Mouse (Mus musculus) CH12.LX (cell line): ENCODE results near the gene Rbm15b. TPM values are rescaled to one million over a fixed set of nuclear protein-coding genes. Genes with fewer than 3 reads are reported as not detected.

ENCODE experiments used
- DNase-seq: peaks from one replicate; pipeline ENCODE4 v3.0.0-alpha.2; 2013; ENCODE audit errors: extremely low read depth
- H3K27ac ChIP-seq: 2 replicates; pipeline ENCODE4 v1.5.1; 2012; ENCODE audit warnings: low read depth, mild to moderate bottlenecking, control low read depth, moderate library complexity; ENCODE audit not compliant: insufficient read depth
- H3K27me3 ChIP-seq: replicated peaks from 2 replicates; pipeline ENCODE3; 2012; ENCODE audit warnings: inconsistent platforms
- H3K36me3 ChIP-seq, 2 experiments: replicated peaks in 1 of 2; 2 replicates each; pipeline versions ENCODE3 to v1.6.1; 2012; ENCODE audit warnings: inconsistent platforms in 1 of 2, low read length in 1 of 2, mild to moderate bottlenecking in 1 of 2, mixed read lengths in 1 of 2, moderate library complexity in 1 of 2; ENCODE audit not compliant: control insufficient read depth in 1 of 2, insufficient read depth in 1 of 2
- H3K4me1 ChIP-seq, 2 experiments: 2 replicates each; pipeline ENCODE4 v1.6.1; 2012; ENCODE audit warnings: inconsistent platforms in 1 of 2, moderate library complexity in 1 of 2; ENCODE audit not compliant: insufficient read depth in 2 of 2, control insufficient read depth in 1 of 2
- H3K4me2 ChIP-seq: 2 replicates; pipeline ENCODE4 v1.6.1; 2012; ENCODE audit warnings: low read depth, mild to moderate bottlenecking, control low read depth; ENCODE audit not compliant: poor library complexity, insufficient read depth, severe bottlenecking
- H3K4me3 ChIP-seq, 3 experiments: fragments of 150-350 bp in 1 of 3; sonication (generic) in 1 of 3; replicated peaks in 1 of 3; 2 replicates each; pipeline versions ENCODE3 to v1.5.1; 2011 to 2012; ENCODE audit warnings: low read depth in 2 of 3, low read length in 2 of 3, mild to moderate bottlenecking in 2 of 3, moderate library complexity in 2 of 3, control low read depth in 1 of 3, improper control_type of control experiment in 1 of 3, inconsistent platforms in 1 of 3, mixed read lengths in 1 of 3; ENCODE audit not compliant: poor library complexity in 1 of 3
- H3K79me2 ChIP-seq: replicated peaks from 2 replicates; pipeline ENCODE4 v1.6.1; 2012; ENCODE audit warnings: mild to moderate bottlenecking, moderate library complexity; ENCODE audit not compliant: control insufficient read depth, poor library complexity, insufficient read depth, severe bottlenecking; ENCODE audit errors: extremely low read depth
- H3K9ac ChIP-seq: 2 replicates; pipeline ENCODE4 v1.6.1; 2012; ENCODE audit warnings: low read depth, mild to moderate bottlenecking, control low read depth, moderate library complexity; ENCODE audit not compliant: insufficient read depth
- H3K9me3 ChIP-seq: replicated peaks from 2 replicates; pipeline ENCODE3; 2012; ENCODE audit warnings: low read length, inconsistent platforms, mixed read lengths
- BHLHE40 ChIP-seq: IDR thresholded peaks from 2 replicates; pipeline ENCODE4 v1.6.1; 2011; ENCODE audit warnings: mild to moderate bottlenecking, low read depth, low read length, improper control_type of control experiment
- CHD1 ChIP-seq: IDR thresholded peaks from 2 replicates; pipeline ENCODE4 v1.6.1; 2012; ENCODE audit warnings: low read depth, low read length, improper control_type of control experiment, inconsistent platforms
- E2F4 ChIP-seq: IDR thresholded peaks from 2 replicates; pipeline ENCODE4 v1.6.1; 2011; ENCODE audit warnings: low read depth, low read length, improper control_type of control experiment; ENCODE audit not compliant: insufficient replicate concordance
- ETS1 ChIP-seq: conservative IDR thresholded peaks from 2 replicates; pipeline ENCODE4 v1.6.1; 2012; ENCODE audit warnings: low read depth, mild to moderate bottlenecking, inconsistent platforms, low read length, improper control_type of control experiment, moderate library complexity
- GABPA ChIP-seq: IDR thresholded peaks from 2 replicates; pipeline ENCODE4 v1.6.1; 2012; ENCODE audit warnings: low read depth, low read length, improper control_type of control experiment, inconsistent platforms; ENCODE audit not compliant: insufficient replicate concordance
- HCFC1 ChIP-seq: IDR thresholded peaks from 2 replicates; pipeline ENCODE4 v1.6.1; 2012; ENCODE audit warnings: low read depth, mild to moderate bottlenecking, inconsistent platforms, low read length, improper control_type of control experiment
- MAZ ChIP-seq: IDR thresholded peaks from 2 replicates; pipeline ENCODE4 v1.6.1; 2012; ENCODE audit warnings: low read depth, mild to moderate bottlenecking, inconsistent platforms, low read length, improper control_type of control experiment, moderate library complexity
- MEF2A ChIP-seq: IDR thresholded peaks from 2 replicates; pipeline ENCODE4 v1.6.1; 2014; ENCODE audit warnings: low read depth, mild to moderate bottlenecking, inconsistent platforms, low read length, improper control_type of control experiment, borderline replicate concordance
- MXI1 ChIP-seq: IDR thresholded peaks from 2 replicates; pipeline ENCODE4 v1.6.1; 2011; ENCODE audit warnings: mild to moderate bottlenecking, low read depth, low read length, improper control_type of control experiment
- PAX5 ChIP-seq: IDR thresholded peaks from 2 replicates; pipeline ENCODE4 v1.6.1; 2012; ENCODE audit warnings: low read length, inconsistent platforms, mixed read lengths
- POLR2A ChIP-seq: IDR thresholded peaks from 2 replicates; pipeline ENCODE4 v1.6.1; 2011; ENCODE audit warnings: low read depth, mild to moderate bottlenecking, improper control_type of control experiment, low read length
- POLR2AphosphoS2 ChIP-seq: IDR thresholded peaks from 2 replicates; pipeline ENCODE4 v1.6.1; 2011; ENCODE audit warnings: low read depth, low read length, improper control_type of control experiment
- RCOR1 ChIP-seq: conservative IDR thresholded peaks from 2 replicates; pipeline ENCODE4 v1.6.1; 2012; ENCODE audit warnings: low read depth, mild to moderate bottlenecking, inconsistent platforms, low read length, improper control_type of control experiment
- SIN3A ChIP-seq: IDR thresholded peaks from 2 replicates; pipeline ENCODE4 v1.6.1; 2012; ENCODE audit warnings: low read length, improper control_type of control experiment, inconsistent platforms
- SMC3 ChIP-seq: IDR thresholded peaks from 2 replicates; pipeline ENCODE4 v1.6.1; 2011; ENCODE audit warnings: low read depth, low read length, improper control_type of control experiment
- TBP ChIP-seq: conservative IDR thresholded peaks from 2 replicates; pipeline ENCODE4 v1.6.1; 2011; ENCODE audit warnings: low read depth, low read length, improper control_type of control experiment
- UBTF ChIP-seq: IDR thresholded peaks from 2 replicates; pipeline ENCODE4 v1.6.1; 2012; ENCODE audit warnings: low read depth, mild to moderate bottlenecking, inconsistent platforms, low read length, improper control_type of control experiment, moderate library complexity
- ZC3H11A ChIP-seq: IDR thresholded peaks from 2 replicates; pipeline ENCODE4 v1.6.1; 2012; ENCODE audit warnings: low read depth, mild to moderate bottlenecking, inconsistent platforms, low read length, improper control_type of control experiment
- ZKSCAN1 ChIP-seq: IDR thresholded peaks from 2 replicates; pipeline ENCODE4 v1.6.1; 2012; ENCODE audit warnings: low read depth, inconsistent platforms, low read length, improper control_type of control experiment, borderline replicate concordance
- ZNF384 ChIP-seq: IDR thresholded peaks from 2 replicates; pipeline ENCODE4 v1.6.1; 2012; ENCODE audit warnings: low read depth, low read length, improper control_type of control experiment, inconsistent platforms
- dilution Hi-C: fragments of 300-500 bp; cut with MboI; formaldehyde crosslinking; loops from 2 replicates; pipeline ENCODE4 v1.14.3; 2020; ENCODE audit warnings: low sequenced_read_pairs; ENCODE audit not compliant: extremely low pct_unique_long_range_greater_than_20kb, extremely low pct_ligation_motif_present
- in situ Hi-C: fragments of 300-500 bp; cut with MboI; formaldehyde crosslinking; loops from 3 replicates; pipeline ENCODE4 v1.14.3; 2019; ENCODE audit warnings: low sequenced_read_pairs, low pct_ligation_motif_present, low pct_unique_long_range_greater_than_20kb, mixed read lengths
- polyA plus RNA-seq: library from polyadenylated mRNA; unstranded; fragments of >175 nt; gene quantifications from 2 replicates; pipeline ENCODE4 v1.2.1, GENCODE M21; 2012; ENCODE audit warnings: low read depth; ENCODE audit not compliant: insufficient read length
- total RNA-seq, 2 experiments: library from RNA; depleted of rRNA; stranded (reverse); fragments of 300-350 nt in 1 of 2; fragments of >200 nt in 1 of 2; gene quantifications; 2 replicates each; pipeline ENCODE4 v1.2.3; 2012 to 2014

The Rbm15b gene
- total and polyA plus RNA-seq, 3 experiments: 11.4 to 19.5 (median 17.4) TPM

DNA sequence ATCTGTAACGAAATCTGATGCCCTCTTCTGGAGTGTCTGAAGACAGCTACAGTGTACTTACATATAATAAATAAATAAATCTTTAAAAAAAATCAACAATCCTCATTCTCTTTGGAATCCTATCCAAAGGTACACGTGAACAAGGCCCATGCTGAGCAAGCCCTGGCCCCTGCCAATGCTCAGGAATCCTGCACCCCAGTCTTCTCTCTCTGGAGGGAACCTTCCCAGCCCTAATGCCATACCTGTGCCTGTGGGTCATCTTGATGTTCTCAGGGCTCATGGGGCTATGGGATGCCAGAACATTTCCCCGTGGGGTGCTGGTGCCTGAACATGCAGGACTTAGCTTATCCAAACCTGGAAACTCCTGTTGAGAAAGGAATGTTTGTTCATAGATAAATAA, 20.9 kb upstream of the Rbm15b start:
- in situ Hi-C loops (no loop called here), dilution Hi-C loops (no loop called here)
- no peak overlapping the region for H3K27ac ChIP-seq
- no peaks in the 10 kb centered on the region for H3K4me1 ChIP-seq
- no peaks in the 10 kb centered on the region for H3K79me2 ChIP-seq
- no peak overlapping the region for H3K4me3 ChIP-seq
- H3K27me3 ChIP-seq: peaks cover 30% of the 10 kb centered on the region
- TF ChIP-seq TBP (no peak), PAX5 (no peak), SIN3A (no peak), POLR2AphosphoS2 (no peak), HCFC1 (no peak), UBTF (no peak), GABPA (no peak), MAZ (no peak), SMC3 (no peak), MXI1 (no peak), ETS1 (no peak), MEF2A (no peak), BHLHE40 (no peak)
- H3K9ac ChIP-seq: no peak overlapping the region
- no peaks in the 10 kb centered on the region for H3K36me3 ChIP-seq
- no peak for DNase-seq
- H3K9me3 ChIP-seq: no peaks in the 10 kb centered on the region
- no peak overlapping the region for H3K4me2 ChIP-seq

DNA sequence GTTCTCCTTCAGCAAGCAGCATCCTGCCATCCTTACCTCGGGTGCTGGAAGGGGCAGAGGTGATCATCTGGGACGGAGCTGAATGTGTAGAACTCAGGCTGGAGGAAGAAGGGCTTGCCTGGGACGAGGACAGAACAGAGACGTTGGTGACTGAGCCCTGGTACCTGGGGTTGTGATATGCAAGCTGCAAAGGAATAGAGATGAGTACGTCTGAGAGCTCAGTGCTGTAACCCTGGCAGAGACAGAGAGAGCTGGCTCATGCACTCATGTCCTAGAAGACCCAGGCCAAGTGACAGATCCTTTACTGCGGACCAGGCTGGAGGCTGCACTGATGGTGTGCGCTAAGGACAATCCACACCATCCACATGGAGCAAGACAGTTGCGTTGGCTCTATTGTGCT, 19.4 kb upstream of the Rbm15b start:
- H3K4me3 ChIP-seq: no peak overlapping the region
- H3K27ac ChIP-seq: no peak overlapping the region
- H3K4me1 ChIP-seq: no peaks in the 10 kb centered on the region
- peaks cover 34% of the 10 kb centered on the region for H3K27me3 ChIP-seq
- dilution Hi-C loops (no loop called here), in situ Hi-C loops (no loop called here)
- DNase-seq: no peak
- no peaks in the 10 kb centered on the region for H3K79me2 ChIP-seq
- no peak overlapping the region for H3K9ac ChIP-seq
- no peak for TF ChIP-seq ZNF384
- no peak for TF ChIP-seq MXI1
- TF ChIP-seq POLR2A: no peak
- no peak for TF ChIP-seq BHLHE40
- no peak for TF ChIP-seq UBTF
- TF ChIP-seq GABPA: no peak
- no peak for TF ChIP-seq CHD1
- no peak for TF ChIP-seq SIN3A
- no peak for TF ChIP-seq ZKSCAN1
- no peak for TF ChIP-seq RCOR1
- no peak for TF ChIP-seq E2F4
- TF ChIP-seq ZC3H11A: no peak
- no peak overlapping the region for H3K4me2 ChIP-seq
- no peaks in the 10 kb centered on the region for H3K36me3 ChIP-seq
- H3K9me3 ChIP-seq: no peaks in the 10 kb centered on the region
